Mouse (Mus musculus) erythroblast, embryonic 14.5 days (primary cell): ENCODE measurements around the gene Rad23a. TPM values are rescaled to one million over a fixed set of nuclear protein-coding genes. Genes with fewer than 3 reads are reported as not detected.

Source experiments
- H3K27me3 ChIP-seq: 2 replicates; pipeline ENCODE4 v1.6.1; 2012; ENCODE audit warnings: inconsistent platforms; ENCODE audit not compliant: control insufficient read depth
- H3K36me3 ChIP-seq: 2 replicates; pipeline ENCODE4 v1.6.1; 2012; ENCODE audit warnings: mild to moderate bottlenecking, inconsistent platforms; ENCODE audit not compliant: control insufficient read depth
- H3K4me1 ChIP-seq: 2 replicates; pipeline ENCODE4 v1.6.1; 2012; ENCODE audit warnings: inconsistent platforms; ENCODE audit not compliant: control insufficient read depth
- H3K4me3 ChIP-seq: replicated peaks from 2 replicates; pipeline ENCODE3; 2012; ENCODE audit warnings: moderate library complexity, mild to moderate bottlenecking, inconsistent platforms
- H3K9me3 ChIP-seq: 2 replicates; pipeline ENCODE4 v1.6.1; 2012; ENCODE audit warnings: low read length, inconsistent platforms, mixed read lengths; ENCODE audit not compliant: control insufficient read depth
- GATA1 ChIP-seq: IDR thresholded peaks from 2 replicates; pipeline ENCODE4 v1.6.1; 2012; ENCODE audit warnings: low read length, inconsistent platforms, mixed read lengths
- TAL1 ChIP-seq: IDR thresholded peaks from 3 replicates; pipeline ENCODE4 v1.6.1; 2012; ENCODE audit warnings: low read length, inconsistent platforms, mixed read lengths
- polyA plus RNA-seq: library from polyadenylated mRNA; stranded (reverse); fragments of >175 nt; gene quantifications from 2 replicates; pipeline ENCODE4 v1.2.3, GENCODE M21; 2012

Rad23a gene
- polyA plus RNA-seq, 1 experiment: 808 TPM

DNA sequence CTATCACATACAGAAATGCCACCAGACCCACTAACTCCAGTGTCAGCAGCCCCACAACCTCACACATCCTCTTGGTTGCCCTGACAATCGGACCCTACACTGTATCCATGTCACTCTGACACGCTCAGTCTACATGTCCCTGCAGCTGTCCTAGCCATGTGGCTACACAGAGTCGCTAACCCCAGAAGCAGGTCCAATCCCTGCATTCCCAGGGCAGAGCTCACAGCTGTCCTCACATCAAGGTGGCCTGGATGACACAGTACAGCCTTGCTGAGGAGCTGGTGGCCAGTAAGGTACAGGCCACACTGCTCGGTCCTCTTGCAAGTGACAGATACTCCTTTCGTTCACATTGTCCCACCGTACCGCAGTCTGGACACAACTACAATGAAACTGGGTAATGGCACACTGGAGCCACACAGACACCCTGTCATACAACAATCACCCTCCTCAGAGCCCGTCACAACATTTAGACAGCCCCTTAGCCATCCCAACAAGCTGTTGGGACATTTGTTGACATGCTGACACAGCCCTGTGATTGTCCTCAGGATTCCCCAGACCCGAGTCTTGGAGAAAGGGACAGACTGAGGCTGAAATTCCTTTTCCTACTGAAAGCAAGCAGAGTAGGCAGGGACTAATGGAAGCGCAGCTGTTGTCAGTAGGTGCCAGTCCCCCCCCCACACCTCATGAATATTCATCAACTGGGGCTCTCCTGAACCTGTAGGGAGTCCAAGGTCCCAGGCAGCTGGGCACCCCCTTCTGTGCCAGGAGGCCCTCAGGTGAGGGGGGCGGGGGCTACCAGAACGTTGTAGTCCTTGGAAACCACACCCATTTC is 31.1 kb downstream of the Rad23a start:
- Histone ChIP-seq H3K4me3 (no peak overlapping the region), H3K27me3 (peaks cover 63% of the 10 kb centered on the region), H3K9me3 (peaks cover 9% of the 10 kb centered on the region), H3K4me1 (peaks cover 34% of the 10 kb centered on the region), H3K36me3 (no peaks in the 10 kb centered on the region)
- TF ChIP-seq GATA1 (no peak), TAL1 (no peak)

DNA sequence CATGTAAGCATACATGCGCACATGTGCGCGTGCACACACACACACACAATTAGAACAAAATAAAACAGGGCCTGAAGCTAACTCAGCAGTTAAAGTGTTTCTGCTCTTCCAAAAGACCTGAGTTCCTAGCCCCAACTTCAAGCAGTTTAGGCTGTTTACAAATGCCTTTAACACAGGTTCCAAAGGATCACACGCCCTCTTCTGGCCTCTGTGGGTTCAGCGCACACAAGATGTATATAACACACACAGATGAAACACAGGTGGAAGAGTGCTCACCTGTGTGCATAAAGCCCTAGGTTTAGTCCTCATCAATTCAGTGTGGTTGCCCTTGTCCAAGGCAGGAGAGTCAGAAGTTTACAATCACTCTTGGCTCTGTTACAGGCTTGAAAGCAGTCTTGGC is 34.4 kb downstream of the Rad23a start:
- H3K4me3 ChIP-seq: no peak overlapping the region
- TF ChIP-seq TAL1: no peak
- TF ChIP-seq GATA1: no peak
- H3K9me3 ChIP-seq: peaks cover 15% of the 10 kb centered on the region
- peaks cover 70% of the 10 kb centered on the region for H3K27me3 ChIP-seq
- H3K36me3 ChIP-seq: no peaks in the 10 kb centered on the region
- peaks cover 24% of the 10 kb centered on the region for H3K4me1 ChIP-seq

DNA sequence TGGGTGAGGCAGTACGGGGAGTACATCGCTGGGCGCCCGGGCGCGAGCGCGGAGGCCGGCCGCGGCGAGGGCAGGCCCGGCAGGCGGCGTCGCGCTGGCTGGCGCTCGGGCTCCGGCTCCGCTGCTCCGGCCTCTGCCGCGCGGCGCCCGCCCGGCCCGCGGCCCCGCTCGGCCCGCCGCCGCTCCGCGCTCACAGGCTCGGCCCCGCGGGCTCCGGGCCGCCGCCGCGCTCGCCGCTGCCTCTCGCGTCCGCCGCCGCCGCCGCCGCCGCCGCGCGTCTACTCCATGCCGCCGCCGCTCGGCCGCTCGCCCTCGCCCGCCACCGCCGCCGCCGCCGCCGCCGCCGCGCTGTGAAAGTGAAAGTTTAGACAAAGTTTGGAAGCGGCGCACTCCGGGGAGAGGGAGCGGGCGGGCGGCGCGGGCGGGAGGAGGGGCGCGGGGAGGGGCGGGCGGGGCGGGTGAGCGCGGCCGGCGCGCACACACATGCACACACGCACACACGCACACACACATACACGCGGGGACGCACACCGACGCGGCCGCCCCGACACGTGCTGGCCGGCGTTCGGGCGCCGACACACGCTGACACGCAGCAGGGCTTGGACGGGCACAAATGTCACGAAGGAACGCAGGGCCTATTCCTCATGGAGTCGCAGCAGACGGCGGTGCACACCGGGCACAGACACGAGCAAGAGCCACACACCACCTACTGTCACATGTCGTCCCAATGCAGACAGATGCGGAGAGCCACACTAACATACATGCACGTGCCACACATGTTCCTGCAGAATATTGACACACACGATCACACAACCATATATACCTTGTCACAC is 40.2 kb downstream of the Rad23a start, which contains the start of gene Nfix:
Nfix (minus strand) TSS at position 346 of the 833 bp plus-strand sequence.
- Histone ChIP-seq H3K9me3 (peaks cover 10% of the 10 kb centered on the region; the same call in 1 of the 2 replicates), H3K27me3 (peaks cover 95% of the 10 kb centered on the region), H3K36me3 (peaks cover 6% of the 10 kb centered on the region), H3K4me1 (peaks cover 31% of the 10 kb centered on the region), H3K4me3 (peak within 1 kb of the TSS; percentile 74)
- TF ChIP-seq GATA1 (no peak), TAL1 (no peak)

DNA sequence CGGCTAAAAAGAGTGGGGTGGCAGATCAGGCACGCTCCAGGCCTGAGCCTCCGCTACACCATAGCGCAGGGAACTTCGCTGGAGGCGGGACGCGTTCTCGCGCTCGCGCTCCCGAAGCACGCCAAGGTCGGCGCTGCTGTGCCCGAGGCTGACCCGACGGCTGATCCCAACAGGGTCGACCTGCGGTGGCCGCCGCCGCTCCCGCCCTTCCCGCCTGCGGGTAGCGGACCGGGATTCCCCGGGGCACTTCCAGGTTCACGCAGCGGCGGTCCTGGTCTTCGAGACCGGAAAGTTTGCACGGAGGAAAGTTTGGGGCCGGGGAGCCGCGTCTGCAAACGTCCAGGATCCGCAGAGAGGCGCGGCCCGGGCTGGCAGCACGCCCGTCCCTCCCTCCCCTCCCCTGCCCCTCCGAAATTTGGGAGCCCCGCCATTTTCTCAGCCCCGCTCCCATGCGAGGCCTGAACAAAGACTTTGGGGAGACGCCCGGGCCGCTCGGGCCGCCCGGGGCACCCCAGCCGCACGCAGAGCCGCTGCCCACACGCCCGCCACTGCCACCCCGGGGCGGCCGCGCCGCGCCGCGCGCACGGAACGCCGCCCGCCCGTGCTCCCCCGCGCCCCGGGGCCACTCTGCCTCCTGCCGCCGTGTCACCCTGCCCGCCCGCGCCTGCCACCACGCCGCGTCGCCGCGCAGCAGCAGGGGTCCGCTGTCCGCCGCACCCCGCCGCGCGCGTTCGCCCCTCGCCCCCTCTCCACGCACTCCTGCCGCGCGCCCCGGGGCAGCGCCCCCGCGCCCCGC is 41.1 kb downstream of the Rad23a start:
- Histone ChIP-seq H3K27me3 (peaks cover 92% of the 10 kb centered on the region), H3K4me1 (peaks cover 31% of the 10 kb centered on the region)

DNA sequence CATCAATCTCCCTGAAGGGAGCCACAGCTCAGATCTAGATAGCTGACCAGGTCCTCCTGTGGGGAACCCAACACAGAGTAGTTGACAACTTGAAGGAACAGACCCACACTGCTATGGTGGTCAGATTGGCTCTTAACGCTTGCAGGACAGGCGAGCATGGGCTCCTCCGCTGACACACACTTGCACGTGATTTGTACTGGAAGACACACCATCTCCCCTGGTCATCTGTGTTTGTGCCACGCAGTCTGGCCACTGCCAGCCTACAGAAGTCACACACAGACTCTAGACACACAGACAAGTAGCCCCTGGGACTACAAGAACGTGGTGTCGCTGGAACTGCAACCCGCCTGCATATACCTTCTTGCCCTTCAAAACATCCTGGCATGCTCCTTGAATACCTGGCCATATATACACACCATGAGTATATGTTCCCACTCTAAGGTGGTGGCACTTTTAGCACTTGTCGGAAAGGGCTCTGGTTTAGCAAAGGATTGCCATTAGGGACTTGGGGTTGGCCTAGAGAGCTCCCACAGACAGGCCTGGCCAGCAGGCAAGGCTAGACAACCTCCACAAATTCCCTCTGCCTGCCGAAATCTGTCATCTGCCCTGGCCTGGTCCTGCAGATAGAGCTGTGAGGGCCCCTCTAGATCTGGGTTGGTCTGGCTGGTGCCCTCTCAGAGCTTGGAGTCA is 41.9 kb downstream of the Rad23a start:
- Histone ChIP-seq H3K36me3 (peaks cover 6% of the 10 kb centered on the region), H3K9me3 (peaks cover 4% of the 10 kb centered on the region; the same call in 1 of the 2 replicates), H3K4me3 (peak overlapping the region; percentile 74), H3K27me3 (peaks cover 89% of the 10 kb centered on the region), H3K4me1 (peaks cover 34% of the 10 kb centered on the region)
- TF ChIP-seq TAL1 (no peak), GATA1 (no peak)

More for the DNA sequence above, 41.1 kb downstream of the Rad23a start:
- Histone ChIP-seq H3K9me3 (peaks cover 8% of the 10 kb centered on the region; the same call in 1 of the 2 replicates), H3K4me3 (peak overlapping the region; percentile 74), H3K36me3 (peaks cover 6% of the 10 kb centered on the region)
- TF ChIP-seq GATA1: no peak
- TF ChIP-seq TAL1: no peak

DNA sequence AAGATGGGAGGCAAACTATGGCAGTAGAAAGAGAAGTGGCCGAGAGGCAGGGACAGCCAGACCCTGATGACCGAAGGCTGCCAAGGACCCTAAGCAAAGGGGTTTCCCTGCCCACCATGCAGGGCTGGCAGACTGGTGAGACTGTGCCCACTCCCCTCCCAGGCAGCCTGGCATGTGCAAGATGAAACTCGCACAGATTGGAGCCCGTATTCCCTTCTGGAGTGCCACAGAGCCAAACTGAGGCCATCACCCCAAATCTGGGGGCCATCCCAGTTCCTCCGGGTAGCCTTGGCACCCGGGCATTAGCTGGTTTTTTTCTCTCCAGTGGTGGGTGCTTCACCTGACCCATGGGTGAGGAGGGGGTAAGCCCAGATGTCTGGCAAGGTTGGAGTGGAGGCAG is 42.5 kb downstream of the Rad23a start:
- peaks cover 2% of the 10 kb centered on the region; the same call in 1 of the 2 replicates for H3K9me3 ChIP-seq
- H3K4me3 ChIP-seq: no peak overlapping the region
- no peak for TF ChIP-seq GATA1
- TF ChIP-seq TAL1: no peak
- peaks cover 6% of the 10 kb centered on the region for H3K36me3 ChIP-seq
- H3K4me1 ChIP-seq: peaks cover 40% of the 10 kb centered on the region
- H3K27me3 ChIP-seq: peaks cover 89% of the 10 kb centered on the region

DNA sequence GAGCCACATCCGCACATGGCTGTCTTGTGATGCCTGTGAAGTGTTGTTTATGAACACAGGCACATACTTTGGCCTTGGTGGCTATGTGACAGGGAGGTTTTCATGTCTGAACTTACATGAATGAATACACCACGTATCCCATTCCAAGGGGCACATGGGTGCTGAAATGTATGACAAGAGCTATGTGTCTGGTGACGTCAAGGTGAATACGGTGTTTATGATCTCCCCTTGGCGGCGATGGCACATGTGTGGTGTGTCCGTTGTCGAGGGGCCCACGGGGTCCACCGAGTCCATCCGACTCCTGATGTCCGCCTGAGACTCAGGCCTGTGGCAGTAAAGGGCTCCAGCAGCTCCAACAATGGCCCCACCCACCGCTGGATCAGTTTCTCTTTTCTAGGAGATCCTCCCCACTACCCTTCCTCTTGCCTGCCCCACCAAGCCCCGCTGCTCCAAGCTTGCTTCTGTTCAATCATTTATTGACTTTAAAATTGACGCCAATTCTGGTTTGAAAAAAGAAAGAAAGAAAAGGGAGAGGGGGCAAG is 43.1 kb downstream of the Rad23a start:
- Histone ChIP-seq H3K4me3 (no peak overlapping the region), H3K9me3 (peaks cover 2% of the 10 kb centered on the region; the same call in 1 of the 2 replicates), H3K4me1 (peaks cover 42% of the 10 kb centered on the region), H3K36me3 (peaks cover 6% of the 10 kb centered on the region), H3K27me3 (peaks cover 84% of the 10 kb centered on the region)
- TF ChIP-seq TAL1 (no peak), GATA1 (no peak)

DNA sequence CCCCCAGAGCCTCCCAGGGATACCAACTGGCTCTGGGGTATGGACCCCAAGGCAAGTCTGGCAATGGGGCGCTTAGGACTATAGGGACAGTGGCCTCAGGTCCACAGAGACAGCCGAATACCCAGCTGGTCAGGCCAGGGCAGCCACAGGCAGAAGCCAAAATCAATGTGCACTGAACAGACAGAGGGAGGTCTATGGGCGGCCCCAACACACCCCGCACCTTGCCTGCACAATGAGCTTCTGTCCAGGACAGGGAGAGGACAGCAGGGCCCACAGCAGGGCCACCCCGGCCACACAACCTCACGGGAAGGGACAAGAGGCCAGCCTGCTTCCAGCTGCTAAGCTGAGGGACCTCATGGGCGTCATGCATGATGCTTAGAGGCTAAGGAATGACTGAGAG is 46.0 kb downstream of the Rad23a start:
- no peak for TF ChIP-seq TAL1
- no peak for TF ChIP-seq GATA1
- Histone ChIP-seq H3K27me3 (peaks cover 74% of the 10 kb centered on the region), H3K4me1 (peaks cover 30% of the 10 kb centered on the region), H3K36me3 (peaks cover 6% of the 10 kb centered on the region), H3K9me3 (no peaks in the 10 kb centered on the region; the same call in 1 of the 2 replicates), H3K4me3 (no peak overlapping the region)
